Mouse (Mus musculus) embryonic facial prominence, embryonic 13.5 days (tissue): ENCODE results near the gene Vmn1r135. TPM values are rescaled to one million over a fixed set of nuclear protein-coding genes. Genes with fewer than 3 reads are reported as not detected.
"Not testable (repeated sequence)": the region's sequence is repeated elsewhere in the genome, so short reads cannot be mapped to it uniquely, and the experiment has no call there.

Source experiments
- ATAC-seq: fragments of 200-750 bp; cut with Nextera tagmentation; 2 replicates; pipeline ENCODE4 v1.8.0; 2017; ENCODE audit warnings: low read depth; ENCODE audit not compliant: insufficient number of reproducible peaks, insufficient read depth, low FRiP score, low TSS enrichment
- H3K27ac ChIP-seq: fragments of 300-500 bp; sonication (generic); 2 replicates; pipeline ENCODE4 v1.5.1; 2015; ENCODE audit warnings: moderate library complexity, mild to moderate bottlenecking, inconsistent platforms
- H3K27me3 ChIP-seq: fragments of 300-500 bp; sonication (generic); 2 replicates; pipeline ENCODE4 v1.6.1; 2015; ENCODE audit warnings: mild to moderate bottlenecking, inconsistent platforms
- H3K36me3 ChIP-seq: fragments of 300-500 bp; sonication (generic); 2 replicates; pipeline ENCODE4 v1.6.1; 2015; ENCODE audit warnings: mild to moderate bottlenecking, inconsistent platforms
- H3K4me1 ChIP-seq: fragments of 300-500 bp; sonication (generic); 2 replicates; pipeline ENCODE4 v1.6.1; 2015; ENCODE audit warnings: inconsistent platforms
- H3K4me2 ChIP-seq: fragments of 300-500 bp; sonication (generic); 2 replicates; pipeline ENCODE4 v1.6.1; 2015; ENCODE audit warnings: moderate library complexity, mild to moderate bottlenecking, inconsistent platforms
- H3K4me3 ChIP-seq: fragments of 300-500 bp; sonication (generic); 2 replicates; pipeline ENCODE4 v1.5.1; 2015; ENCODE audit warnings: mild to moderate bottlenecking, inconsistent platforms
- H3K9ac ChIP-seq: fragments of 300-500 bp; sonication (generic); 2 replicates; pipeline ENCODE4 v1.6.1; 2015; ENCODE audit warnings: mild to moderate bottlenecking, inconsistent platforms
- H3K9me3 ChIP-seq: fragments of 300-500 bp; sonication (generic); 2 replicates; pipeline ENCODE4 v1.6.1; 2016; ENCODE audit warnings: inconsistent platforms
- WGBS: fragments of 180-500 bp; shearing (Covaris S2); methylation state at CpG from one replicate; pipeline ENCODE4 v1.1.7; 2015; ENCODE audit warnings: mixed read lengths; 5-methylcytosine and 5-hydroxymethylcytosine counted together
- polyA plus RNA-seq: library from polyadenylated mRNA; unstranded; fragments of >200 nt; fragmentation: Nextera tagmentation; extraction: Ambion mirVana; gene quantifications from 2 replicates; pipeline ENCODE4 v1.2.1, GENCODE M21; 2015

The Vmn1r135 gene
- polyA plus RNA-seq, result not detected in 2 replicates

DNA sequence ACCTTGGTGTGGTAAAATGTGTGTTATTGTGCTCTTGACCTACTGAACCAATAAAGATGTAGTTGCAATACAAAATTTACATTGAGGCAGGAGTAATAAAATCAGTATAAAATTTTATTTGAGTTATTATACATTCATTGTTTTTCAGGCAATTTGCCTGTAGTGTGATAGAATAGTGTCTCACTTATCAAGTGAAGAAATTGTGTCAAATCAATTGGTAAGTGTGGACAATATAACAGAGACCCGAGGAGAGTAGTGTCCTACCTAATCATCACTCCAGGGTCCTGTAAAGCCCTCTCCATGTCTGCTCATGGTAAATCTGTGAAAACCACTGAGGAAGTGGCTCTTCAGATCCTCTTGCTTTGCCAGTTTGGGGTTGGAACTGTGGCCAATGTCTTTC lies at the start of gene Vmn1r135:
TSS of gene Vmn1r135 (plus strand) at position 301 of the 400 bp plus-strand sequence.
- not testable (repeated sequence) for H3K9me3 ChIP-seq, H3K27me3 ChIP-seq, H3K9ac ChIP-seq, H3K36me3 ChIP-seq, H3K4me2 ChIP-seq, H3K27ac ChIP-seq, ATAC-seq, H3K4me3 ChIP-seq, H3K4me1 ChIP-seq
- no CpG with 5 or more reads among the region's 1 CpGs for WGBS

DNA sequence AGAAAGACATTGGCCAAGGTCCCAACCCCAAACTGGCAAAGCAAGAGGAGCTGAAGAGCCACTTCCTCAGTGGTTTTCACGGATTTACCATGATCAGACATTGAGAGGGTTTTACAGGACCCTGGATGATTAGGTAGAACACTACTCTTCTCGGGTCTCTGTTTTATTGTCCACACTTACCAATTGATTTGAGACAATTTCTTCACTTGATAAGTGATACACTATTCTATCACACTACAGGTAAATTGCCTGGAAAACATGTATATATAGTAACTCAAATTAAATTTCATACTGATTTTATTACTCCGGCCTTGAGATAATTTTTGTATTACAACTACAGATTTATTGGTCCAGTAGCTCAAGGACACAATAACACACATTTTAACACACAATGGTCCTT lies 35.5 kb upstream of the Vmn1r135 start, which contains the start of gene Gm4177:
TSS of gene Gm4177 (minus strand) at position 101 of the 400 bp plus-strand sequence.
- H3K27me3 ChIP-seq, H3K9me3 ChIP-seq, H3K4me2 ChIP-seq, H3K36me3 ChIP-seq, ATAC-seq, H3K4me3 ChIP-seq, H3K27ac ChIP-seq, H3K4me1 ChIP-seq, H3K9ac ChIP-seq: not testable (repeated sequence)
- no CpG with 5 or more reads among the region's 3 CpGs for WGBS

DNA sequence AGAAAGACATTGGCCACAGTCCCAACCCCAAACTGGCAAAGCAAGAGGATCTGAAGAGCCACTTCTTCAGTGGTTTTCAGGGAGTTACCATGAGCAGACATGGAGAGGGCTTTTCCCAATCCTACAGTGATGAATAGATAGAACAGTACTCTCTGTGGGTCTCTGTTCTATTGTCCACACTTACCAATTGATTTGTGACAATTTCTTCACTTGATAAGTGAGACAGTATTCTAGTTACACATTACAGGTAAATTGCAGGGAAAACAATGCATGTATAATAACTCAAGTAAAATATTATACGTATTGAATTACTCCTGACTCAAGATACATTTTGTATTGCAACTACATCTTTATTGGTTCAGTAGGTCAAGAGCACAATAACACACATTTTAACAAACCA lies 12.0 kb downstream of the Vmn1r135 start, which contains the start of gene Gm5725:
TSS of gene Gm5725 (minus strand) at position 101 of the 400 bp plus-strand sequence.
- H3K27ac ChIP-seq, H3K4me1 ChIP-seq, H3K36me3 ChIP-seq, H3K4me3 ChIP-seq, ATAC-seq, H3K9ac ChIP-seq, H3K9me3 ChIP-seq, H3K27me3 ChIP-seq, H3K4me2 ChIP-seq: not testable (repeated sequence)
- WGBS, result no CpG with 5 or more reads among the region's 1 CpGs

Other genes starting within 250 kb of the Vmn1r135 start
- not detected in 2 replicates for gene Vmn1r132, start 218.3 kb upstream of the Vmn1r135 start, polyA plus RNA-seq
- gene Gm4175, start 70.9 kb upstream of the Vmn1r135 start, polyA plus RNA-seq, result not detected in 2 replicates
- not detected in 2 replicates for gene Gm4177, start 35.6 kb upstream of the Vmn1r135 start, polyA plus RNA-seq
- gene Gm5725, start 11.9 kb downstream of the Vmn1r135 start, polyA plus RNA-seq, result not detected in 2 replicates
- gene Gm5891, start 88.9 kb downstream of the Vmn1r135 start, polyA plus RNA-seq, result not detected in 2 replicates
- gene Vmn1r137, start 162.2 kb downstream of the Vmn1r135 start, polyA plus RNA-seq, result not detected in 2 replicates
- not detected in 2 replicates for gene Vmn1r138, start 196.5 kb downstream of the Vmn1r135 start, polyA plus RNA-seq
- gene Gm6176, start 224.0 kb downstream of the Vmn1r135 start, polyA plus RNA-seq, result not detected in 2 replicates
- gene Vmn1r139, start 236.7 kb downstream of the Vmn1r135 start, polyA plus RNA-seq, result not detected in 2 replicates